Mouse (Mus musculus): ENCODE data around the gene Usp39. TPM values are rescaled to one million over a fixed set of nuclear protein-coding genes. Genes with fewer than 3 reads are reported as not detected.

The Usp39 gene
- total RNA-seq, 2 experiments from 2014 or later, result 32.3 to 34.8 TPM

DNA sequence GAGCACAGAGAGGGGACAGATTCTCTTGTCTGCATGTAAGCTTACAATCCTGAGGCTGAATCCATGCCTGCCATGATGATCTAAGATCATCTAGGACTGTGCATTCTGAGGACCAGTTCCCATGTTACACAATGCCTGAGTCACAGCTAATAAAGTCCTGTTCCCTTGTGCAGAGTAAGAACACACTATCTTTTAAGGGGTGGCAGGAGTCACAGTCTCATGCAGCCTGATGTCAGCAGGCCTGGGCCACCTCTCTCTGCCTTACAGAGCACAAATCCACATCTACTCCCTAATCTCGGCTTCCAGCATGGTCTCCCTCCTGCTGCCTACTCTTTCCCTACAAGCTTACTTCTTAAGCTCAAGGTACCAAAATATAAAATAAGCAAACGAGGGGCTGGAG is 29.6 kb downstream of the Usp39 start:
- intact Hi-C loops (cut with DNase I), result no loop called here
- no peak for DNase-seq (ENCODE audit: low spot score in 2 of 2)

DNA sequence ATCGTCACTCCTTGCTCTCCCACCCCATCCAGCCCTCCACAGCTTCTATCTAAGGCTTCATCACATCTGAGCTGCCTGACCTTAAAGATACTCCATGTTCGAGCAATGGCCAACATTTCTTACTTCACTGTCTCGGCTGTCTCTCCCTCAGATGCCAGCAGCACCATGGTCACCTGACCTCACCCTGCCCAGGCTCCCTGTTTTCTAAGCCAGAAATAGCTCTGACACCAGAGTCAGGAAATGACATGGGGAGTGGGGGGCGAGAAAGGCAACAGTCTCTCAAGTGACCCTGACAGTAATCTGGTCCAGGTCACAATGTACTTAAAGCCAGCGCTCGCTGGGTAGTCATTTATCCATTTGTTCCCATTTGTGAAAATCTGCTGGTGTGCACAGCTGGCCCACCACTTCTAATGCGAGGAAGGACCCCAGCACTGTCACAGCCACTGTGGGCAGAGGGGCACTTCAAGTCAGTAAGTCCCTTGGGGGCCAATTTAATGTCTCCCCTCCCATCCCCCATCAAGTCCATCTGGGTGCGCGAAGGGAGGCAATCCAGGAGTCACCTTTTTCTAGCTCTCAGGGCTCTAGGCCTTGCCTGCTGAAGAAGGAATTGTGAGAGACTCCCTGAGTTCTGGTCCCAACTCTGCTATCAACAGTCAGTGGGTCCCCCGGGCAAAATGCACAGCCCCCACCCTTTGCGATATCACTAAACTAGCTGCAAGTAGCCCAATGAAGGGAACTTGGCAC is 31.7 kb downstream of the Usp39 start:
- intact Hi-C loops (cut with DNase I), result no loop called here
- no peak for DNase-seq (ENCODE audit: low spot score in 2 of 2)

DNA sequence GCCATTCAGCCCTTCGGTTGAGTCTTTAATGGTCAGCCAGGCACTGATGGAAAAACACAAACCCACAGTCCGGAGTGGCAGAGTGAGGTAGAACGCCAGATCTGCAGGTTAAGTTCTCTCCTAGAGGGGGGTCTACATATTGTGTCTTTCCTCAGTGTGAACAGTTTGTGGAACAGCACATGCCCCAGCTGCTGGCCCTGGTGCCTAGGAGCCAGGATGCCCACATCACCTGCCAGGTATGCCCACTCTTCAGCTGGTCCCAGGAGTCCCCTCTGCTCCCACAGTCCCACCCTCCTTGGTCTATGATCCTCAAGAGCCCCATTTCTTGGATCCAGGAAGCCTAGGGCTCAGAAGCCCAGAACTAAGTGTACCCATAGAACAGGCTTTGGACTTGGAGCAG is 32.8 kb downstream of the Usp39 start:
- DNase-seq (ENCODE audit: low spot score in 2 of 2), result no peak
- intact Hi-C loops (cut with DNase I), result no loop called here

DNA sequence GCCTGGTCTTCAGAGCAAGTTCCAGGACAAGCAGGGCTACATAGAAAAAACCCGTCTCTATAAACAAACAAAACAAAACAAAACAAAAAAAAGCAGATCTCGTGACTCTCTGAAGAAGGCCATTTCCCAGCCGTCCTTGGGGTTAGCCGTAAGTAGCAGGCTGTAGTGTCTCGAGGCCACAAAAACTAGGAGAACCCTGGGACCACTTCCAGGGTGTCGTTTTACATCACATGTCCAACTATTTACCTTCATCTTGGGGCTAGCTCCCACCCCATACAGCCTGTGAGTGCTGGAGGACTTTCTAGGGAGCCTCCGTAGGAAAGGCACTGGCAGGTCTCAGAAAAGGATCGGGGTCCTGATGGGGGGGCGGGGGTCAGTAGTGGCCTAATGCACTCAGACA is 41.5 kb downstream of the Usp39 start:
- intact Hi-C loops (cut with DNase I), result no loop called here
- DNase-seq (ENCODE audit: low spot score in 2 of 2), result no peak

DNA sequence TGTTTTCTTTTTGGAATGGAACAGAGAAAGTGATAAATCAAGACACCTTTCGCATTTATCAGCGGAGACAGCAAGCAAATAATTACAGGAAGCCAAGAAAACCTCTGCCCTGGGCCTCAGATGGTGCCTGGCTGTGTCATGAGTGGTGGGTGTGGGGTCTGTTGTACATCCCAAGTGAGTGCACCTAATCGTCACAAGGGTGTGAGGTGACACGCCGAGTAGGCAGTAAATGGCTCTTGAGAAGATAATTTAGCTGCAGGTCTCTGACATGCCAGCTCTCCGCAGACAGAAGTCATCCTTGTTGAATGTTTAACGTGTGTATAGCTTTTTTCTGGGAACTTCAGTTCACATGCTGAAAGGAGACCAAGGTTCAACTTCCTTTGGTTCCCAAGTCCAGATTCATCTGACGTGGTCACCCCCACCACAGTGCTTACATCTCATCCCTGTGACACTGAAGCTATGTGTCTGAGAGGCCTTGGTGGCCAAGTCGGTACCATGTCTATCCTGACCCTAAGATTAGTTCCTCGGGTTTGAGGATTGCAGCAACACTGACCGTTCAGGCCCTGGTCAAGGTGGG is 42.5 kb downstream of the Usp39 start:
- no peak for DNase-seq (ENCODE audit: low spot score in 2 of 2)
- intact Hi-C loops (cut with DNase I), result no loop called here

DNA sequence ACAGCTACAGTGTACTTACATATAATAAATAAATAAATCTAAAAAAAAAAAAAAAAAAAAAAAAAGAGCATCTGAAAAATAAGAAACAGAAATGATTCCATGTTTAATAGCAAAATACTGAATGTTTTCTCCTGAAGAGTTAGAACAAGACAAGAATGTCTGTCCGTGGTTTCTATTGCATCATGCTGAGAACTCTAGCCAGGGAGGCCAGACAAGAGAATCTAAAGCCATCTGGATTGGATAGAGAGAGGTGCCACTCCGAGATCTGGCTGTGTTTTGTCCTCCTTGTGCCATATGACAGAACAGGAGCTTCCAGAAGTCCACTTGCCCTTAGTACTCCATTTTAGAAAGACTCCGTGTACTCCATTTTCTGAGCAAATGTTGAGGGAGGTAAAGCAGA is 47.2 kb downstream of the Usp39 start:
- DNase-seq (ENCODE audit: low spot score in 2 of 2), result no peak
- intact Hi-C loops (cut with DNase I), result no loop called here

DNA sequence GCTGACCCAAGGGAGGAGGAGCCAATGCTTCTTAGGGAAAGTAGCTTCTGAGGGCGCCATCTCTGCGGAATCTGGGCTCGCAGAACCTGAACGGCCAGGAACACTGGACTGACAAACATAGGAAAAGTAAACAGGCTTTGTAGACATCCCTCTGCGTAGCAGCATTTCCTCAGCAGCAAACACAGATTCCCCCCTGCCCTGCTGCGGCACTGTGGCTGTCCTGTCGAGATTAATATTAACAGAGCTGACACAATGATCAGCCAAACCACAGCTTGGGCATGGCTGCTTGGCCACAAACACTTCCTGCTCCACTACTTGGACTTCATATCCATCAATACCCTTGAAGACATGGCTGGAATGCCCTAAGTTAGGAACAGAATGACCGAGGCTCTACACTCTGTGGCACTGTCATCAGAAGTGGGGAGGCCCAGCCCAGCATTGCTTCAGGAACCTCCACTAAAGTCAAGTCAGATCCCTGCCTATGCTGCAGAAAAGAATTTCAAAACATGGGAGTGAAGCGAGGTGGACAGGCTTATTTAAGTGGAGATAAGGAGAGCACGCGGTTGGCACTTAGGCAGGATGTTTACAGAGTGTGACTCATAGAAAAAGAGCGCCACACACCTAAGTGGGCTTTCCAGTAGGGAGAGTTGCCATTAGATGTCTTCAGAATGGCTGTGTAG is 51.9 kb downstream of the Usp39 start:
- no peak for DNase-seq (ENCODE audit: low spot score in 2 of 2)

DNA sequence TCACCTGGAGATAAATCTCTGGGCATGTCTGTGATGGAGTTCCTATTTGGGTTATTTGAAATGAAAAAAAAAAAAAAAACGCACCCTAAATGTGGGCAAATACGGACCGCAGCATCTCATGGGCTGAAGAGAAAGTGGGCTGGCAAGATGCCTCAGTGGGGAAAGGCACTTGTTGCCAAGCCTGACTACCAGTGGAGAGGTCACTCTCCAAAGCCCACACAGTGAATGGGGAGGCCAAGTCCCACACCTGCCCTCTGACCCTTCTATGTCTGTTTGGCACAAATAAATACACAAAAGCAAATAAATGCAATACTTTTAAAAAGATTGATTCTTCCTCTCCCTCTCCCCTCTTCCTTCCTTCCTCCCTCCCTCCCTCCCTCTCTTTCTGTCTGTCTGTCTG is 55.5 kb downstream of the Usp39 start:
- intact Hi-C loops (cut with DNase I), result no loop called here

More for the DNA sequence above, 51.9 kb downstream of the Usp39 start:
- intact Hi-C loops (cut with DNase I), result no loop called here

DNA sequence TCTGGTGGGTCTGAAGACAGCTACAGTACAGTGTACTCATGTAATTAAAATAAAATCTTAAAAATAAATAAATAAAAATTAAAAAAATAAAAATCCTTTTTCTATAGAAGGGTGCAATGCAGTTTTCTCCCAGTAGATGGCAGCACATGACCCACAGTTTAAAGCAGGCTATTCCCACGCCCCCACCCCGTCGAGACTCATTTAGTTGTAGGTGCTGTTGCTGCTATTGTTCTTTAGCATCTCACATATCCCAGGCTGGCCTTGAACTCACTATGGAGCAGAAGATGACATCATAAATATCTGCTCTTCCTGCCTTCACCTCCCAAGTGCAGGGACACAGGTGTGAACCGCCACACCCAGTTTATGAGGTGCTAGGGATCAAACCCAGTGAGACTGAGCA is 61.1 kb downstream of the Usp39 start:
- DNase-seq (ENCODE audit: low spot score in 2 of 2), result peak in 1 of 2 experiments; percentile 19
- intact Hi-C loops (cut with DNase I), result no loop called here

More for the DNA sequence above, 55.5 kb downstream of the Usp39 start:
- DNase-seq (ENCODE audit: low spot score in 2 of 2), result no peak

DNA sequence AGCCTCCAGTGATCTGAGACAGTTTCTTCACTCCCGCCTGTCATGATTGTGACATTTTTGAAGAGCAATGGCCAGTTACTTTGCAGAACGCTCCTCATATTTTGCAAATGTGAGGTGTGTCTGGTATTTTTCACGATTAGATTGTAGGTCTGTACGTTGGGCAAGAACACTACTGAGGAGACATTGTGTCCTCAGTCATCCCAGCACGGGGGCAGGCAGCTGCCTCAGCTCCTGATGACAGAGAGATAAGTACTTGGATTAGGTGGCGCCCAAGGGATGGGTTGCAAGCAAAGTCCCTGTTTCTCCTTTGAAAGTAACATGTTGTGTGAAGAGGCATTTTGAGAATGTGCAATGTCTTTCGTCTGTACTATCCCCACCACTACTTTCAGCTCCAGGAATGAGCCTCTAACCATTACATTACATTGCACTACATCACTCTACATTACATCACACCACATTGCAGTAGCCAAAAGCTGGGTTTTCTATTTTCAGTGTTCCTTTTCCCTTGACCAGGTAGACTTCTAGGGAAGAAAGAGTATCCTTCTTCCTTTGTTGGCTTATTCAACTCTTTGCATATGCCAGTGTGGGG is 64.5 kb downstream of the Usp39 start:
- intact Hi-C loops (cut with DNase I), result no loop called here
- DNase-seq (ENCODE audit: low spot score in 2 of 2), result no peak

DNA sequence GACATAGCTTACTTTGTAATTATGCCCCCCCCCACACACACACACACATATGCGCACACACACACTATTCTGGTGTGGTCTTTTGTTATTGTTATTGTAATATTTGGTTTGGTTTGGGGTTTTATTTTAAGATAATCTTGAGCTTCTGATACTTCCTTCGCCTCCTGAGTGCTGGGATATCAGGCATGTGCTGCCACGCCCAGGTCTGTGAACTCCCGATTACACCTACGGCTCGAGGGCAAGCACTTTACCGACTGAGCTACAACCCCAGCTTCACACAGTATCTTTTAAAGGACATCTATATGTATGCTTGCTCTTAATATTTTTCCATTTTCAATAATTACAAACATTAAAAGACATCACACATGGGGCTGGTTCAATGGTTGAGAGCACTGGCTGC is 65.5 kb downstream of the Usp39 start:
- DNase-seq (ENCODE audit: low spot score in 2 of 2), result no peak
- intact Hi-C loops (cut with DNase I), result no loop called here

DNA sequence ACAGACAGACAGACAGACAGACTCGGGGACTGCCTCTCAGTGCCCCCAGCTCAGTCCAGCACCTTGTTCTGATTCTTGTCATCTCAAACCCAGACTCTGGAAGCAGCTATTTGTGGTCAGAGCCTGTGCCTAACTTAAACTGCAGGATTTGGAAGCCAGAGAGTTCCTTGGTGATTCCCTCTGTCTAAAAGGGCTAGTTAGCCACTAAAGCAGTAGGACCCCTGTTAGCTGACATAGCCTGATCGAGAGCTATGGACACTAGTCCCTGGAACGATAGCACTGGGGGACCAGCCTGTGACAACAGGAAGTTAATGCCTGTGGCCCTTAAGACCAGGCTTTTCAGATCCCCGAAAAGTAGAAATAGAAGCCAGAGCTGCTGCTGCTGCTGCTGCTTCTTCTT is 66.1 kb downstream of the Usp39 start:
- intact Hi-C loops (cut with DNase I), result no loop called here

DNA sequence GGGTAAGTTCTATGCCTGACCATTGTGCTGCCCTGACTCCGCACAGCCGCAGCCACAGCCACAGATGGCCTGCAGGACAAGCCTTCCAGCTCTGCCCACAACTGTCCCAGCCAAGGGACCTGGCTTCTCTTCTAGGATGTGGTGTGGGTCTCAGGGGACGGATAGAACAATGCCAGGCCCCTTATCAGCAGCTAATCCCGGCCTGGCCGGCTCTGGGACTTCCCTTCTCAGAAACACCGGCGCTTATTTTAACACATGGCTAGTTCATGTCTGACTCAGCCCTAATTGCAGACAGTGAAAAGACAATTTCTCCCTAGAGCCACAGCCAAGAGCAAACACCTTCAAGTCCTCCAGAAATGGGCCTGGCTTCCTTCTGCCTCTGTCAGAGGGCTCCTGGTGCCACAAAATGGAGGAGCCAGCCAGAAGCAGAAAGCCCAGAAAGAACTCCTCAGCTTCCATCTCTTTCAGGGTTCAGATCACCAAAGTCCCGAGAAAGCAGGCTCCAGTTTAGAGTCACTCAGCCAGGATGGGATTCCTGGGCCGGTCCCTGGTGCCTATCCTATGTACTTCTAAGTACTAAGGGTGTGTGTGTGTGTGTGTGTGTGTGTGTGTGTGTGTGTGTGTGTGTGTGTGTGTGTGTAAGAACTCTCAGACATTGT is 67.3 kb downstream of the Usp39 start:
- DNase-seq (ENCODE audit: low spot score in 2 of 2), result no peak

More for the DNA sequence above, 66.1 kb downstream of the Usp39 start:
- no peak for DNase-seq (ENCODE audit: low spot score in 2 of 2)

DNA sequence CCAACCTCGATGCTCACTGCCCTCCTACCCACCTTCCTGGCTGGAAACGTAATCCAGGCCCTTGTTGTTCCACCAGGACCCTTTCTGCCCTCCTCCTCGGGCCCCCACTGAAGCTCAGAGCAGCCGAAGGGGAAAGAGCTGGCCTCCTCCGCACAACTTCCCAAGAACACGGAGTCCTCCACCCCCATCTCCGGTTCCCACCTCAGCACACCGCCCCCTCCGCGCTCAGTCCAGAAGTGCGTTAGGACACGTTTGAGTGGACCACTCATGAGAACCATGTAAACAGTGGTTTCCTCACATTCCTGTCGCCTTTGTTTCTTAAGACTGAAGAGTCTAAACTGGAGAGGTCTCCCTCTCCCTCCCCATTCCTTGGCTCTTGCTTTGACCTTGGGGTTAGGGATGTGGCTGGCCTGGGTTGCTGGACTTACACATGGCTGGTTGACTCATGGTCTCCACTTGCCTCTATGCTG is 68.0 kb downstream of the Usp39 start:
- intact Hi-C loops (cut with DNase I), result no loop called here
- DNase-seq (ENCODE audit: low spot score in 2 of 2), result no peak

More for the DNA sequence above, 67.3 kb downstream of the Usp39 start:
- intact Hi-C loops (cut with DNase I), result no loop called here

DNA sequence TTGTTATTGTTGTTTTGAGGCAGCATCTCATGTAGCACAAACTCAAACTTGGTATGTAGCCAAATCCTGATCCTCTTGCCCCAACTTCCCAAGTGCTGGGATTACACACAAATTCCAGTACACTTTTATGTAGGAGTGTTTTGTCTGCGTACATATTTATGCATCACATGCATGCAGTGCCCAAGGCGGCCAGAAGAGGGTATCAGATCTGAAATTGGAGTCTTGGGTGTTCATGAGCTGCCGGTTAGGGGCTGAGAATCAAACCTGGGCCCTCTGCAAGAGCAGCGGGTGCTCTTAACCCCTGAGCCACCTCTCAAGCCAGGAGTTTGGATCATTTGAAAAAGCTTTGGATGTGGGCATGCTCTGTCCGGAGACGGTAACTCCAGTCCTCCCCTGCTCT is 68.8 kb downstream of the Usp39 start:
- intact Hi-C loops (cut with DNase I), result no loop called here
- DNase-seq (ENCODE audit: low spot score in 2 of 2), result no peak

DNA sequence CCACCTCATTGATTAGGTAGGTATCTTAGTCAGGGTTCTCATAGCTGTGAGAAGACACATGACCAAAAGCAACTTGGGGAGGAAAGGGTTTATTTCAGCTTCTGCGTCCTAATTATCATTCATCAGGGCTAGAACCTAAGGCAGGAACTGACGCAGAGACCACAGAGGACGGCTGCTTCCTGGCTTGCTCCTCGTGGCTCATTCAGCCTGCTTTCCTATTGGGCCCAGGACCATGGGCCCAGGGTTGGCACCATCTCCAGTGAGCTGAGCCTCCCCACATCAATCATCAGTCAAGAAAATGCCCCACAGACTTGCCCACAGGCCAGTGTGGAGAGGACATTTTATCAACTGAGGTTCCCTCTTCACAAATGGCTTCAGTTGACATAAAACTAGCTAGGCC is 69.5 kb downstream of the Usp39 start:
- no peak for DNase-seq (ENCODE audit: low spot score in 2 of 2)
- intact Hi-C loops (cut with DNase I), result no loop called here

DNA sequence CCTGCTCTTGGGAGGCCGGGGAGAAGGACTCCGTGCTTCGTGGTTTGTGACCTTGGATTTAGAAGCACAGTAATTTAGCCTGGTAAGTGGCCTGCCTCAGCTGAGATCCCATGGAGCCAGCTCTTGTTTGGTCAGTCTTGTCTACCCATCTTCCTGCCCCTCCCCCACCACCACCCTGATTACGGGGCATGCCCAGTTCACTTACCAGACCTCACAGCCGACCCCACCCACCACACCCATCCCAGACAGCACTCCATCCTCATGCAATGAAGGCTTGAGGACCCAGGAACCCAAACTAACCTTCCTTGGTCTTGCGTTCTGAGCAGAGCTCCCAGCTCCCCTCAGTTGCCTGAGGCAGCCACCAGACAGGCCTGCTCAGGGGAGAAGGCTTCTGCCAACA is 71.8 kb downstream of the Usp39 start:
- intact Hi-C loops (cut with DNase I), result loop anchor here (5.0 kb wide), 1 partner anchor 56 kb away; no protein-coding TSS in a partner anchor
- DNase-seq (ENCODE audit: low spot score in 2 of 2), result no peak

DNA sequence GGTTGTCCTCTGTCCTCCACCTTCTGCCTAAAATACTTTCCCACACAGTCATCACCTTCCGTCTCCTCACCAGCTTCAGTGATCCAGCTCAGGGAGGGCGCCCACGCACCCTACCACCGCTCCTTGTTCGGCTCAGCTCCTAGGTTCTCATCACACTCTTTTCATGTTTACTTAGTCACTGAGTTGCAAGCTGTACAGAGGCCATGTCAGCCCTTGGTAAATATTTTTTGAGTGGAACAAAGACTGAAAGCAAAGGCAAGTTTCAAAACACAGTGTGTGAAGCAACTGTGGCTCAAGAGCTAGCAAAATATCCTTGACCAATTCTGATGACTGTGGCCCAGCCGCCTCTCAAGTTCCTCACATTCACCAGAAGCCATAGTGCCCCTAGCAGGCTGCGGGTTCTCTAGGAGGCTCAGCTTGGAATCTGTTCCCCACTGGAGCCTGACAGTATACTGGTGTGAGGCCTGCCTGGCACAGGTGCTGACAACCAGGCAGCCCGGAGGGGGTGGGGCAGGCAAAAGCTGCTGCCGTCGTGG is 72.8 kb downstream of the Usp39 start:
- DNase-seq (ENCODE audit: low spot score in 2 of 2), result no peak

DNA sequence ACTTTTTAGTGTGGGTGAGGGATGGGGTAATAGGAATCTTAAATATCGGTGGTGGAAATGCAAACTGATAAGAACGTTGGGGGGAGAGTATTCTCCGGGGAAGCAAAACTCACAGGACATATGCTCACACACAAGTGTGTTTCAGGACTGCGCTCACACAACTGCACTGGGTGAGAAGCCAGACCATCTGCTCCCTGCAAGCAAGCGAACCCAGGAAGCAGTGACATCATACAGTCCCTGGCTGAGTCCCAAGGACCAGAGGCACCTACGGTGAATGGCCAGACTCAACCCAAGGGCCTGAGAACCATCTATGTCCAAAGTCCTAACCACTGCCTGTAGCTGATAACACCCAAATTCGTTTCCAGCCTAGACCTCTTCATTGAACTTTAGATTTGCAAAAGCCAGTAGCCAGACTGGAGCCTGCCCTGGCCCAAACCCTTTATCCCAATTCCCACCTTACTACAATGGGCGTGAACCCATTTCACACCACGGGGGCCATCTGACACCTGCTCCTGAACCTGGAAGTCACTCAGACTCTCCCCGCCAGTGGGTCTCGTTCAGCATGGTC is 73.9 kb downstream of the Usp39 start:
- DNase-seq (ENCODE audit: low spot score in 2 of 2), result peak; percentile 35 to 80
- intact Hi-C loops (cut with DNase I), result loop anchor here (5.0 kb wide), 1 partner anchor 54 kb away; no protein-coding TSS in a partner anchor

More for the DNA sequence above, 72.8 kb downstream of the Usp39 start:
- intact Hi-C loops (cut with DNase I), result loop anchor here (5.0 kb wide), 1 partner anchor 55 kb away; no protein-coding TSS in a partner anchor

All from left cerebral cortex, postnatal 25 days (tissue).